Mouse (Mus musculus) embryo, embryonic 10 days (tissue): ENCODE results near the gene Atg101.
A peak's percentile ranks its signal among the peaks of the same experiment; 100 is the strongest.

Experiments used
- DNase-seq: peaks from one replicate; pipeline ENCODE4 v3.0.0-alpha.2; 2015; ENCODE audit warnings: low spot score

The Atg101 gene

DNA sequence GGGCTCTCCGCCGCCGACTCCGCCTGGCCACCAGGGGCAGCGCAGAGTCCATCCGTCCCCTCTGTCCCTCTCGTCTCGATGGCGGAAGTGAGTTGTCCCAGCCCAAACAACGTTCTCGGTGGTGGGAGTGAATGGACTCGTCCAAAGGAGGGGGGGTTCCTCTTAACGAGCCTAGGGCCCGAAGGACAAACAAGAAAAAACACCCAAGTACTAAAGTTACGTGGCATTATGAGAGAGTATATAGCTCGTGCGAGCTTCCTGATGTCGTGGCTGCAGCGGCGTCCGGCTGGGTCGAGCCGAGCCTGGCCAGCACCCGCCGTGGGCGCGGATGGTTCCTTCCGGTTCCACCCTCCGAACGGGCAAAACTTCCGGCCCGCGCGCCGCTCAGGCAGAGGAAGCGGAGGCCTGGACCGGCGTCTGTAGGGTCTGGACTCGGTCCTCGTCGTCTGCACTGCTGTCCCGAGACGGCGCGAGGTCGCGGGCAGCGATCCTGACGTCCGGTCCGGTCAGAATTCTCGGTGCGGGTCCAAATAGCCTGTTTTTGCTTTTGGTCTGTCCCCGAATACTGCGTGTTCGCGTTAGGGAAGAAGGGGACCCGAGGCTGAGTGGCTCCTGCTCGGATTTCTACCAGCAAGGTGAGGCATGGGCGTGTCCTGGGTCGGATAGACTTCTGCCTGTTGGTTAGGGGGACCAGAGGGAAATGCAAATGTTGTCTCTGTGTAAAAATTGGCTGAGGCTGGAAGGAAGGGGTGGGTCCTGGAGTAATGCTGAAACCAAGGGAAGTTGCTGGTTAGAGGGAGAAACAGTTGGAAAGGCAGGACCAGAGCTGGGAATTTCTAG is at the start of gene Atg101:
TSS of gene Atg101 (plus strand) at position 362 of the 840 bp plus-strand sequence.
- peak; percentile 94 for DNase-seq

DNA sequence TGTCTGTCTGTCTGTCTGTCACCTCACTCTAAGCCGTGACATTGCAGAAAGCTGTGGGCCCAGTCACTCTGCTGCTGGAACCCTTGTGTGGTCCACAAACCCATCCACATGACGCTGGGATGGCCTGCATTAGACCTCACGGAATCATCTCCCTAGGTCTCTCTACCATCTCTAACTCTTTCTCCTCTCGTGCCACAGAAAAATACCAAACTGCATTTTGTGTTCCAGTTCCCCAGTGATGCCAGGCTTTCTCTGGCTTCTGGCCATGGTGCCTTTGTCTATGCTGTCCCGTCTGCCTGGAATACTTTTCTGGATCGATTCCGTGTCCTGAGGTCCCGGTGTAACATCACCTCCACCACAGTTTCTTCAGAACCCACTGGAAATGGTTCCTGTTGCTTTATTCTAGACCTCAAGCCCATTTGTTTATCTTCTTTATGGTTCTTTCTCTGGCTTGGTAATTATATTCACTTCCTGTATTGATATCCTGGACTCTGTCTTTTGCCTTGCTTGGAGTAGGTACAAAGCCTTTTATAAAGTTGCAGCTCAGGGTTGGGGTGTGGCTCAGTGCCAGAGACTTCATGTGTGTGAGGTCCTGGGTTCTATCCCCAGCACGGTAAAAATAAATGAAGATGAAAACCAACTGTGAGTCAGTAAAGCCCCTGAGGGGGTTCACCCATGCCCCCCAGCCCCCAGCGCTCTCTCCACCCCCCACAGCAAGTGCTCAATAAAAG is 49.3 kb upstream of the Atg101 start:
- no peak for DNase-seq

DNA sequence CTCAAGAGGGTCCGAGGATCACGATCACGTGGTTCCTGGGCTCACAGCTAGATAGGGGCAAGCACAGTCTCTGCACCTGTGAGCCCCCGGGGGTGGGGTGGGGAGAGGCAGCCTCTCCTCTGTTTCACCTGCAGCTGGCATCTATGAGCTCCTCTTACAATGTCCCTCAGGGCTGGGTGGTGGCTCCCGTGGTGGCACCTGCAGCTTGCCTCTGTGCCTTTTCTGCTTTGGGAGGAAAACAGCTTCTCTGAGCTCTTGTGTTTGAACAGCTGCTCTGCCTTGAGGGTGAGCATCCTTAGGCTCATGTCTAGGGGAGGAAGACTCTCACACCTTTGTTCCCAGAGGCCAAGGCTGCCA is 48.8 kb upstream of the Atg101 start:
- no peak for DNase-seq

DNA sequence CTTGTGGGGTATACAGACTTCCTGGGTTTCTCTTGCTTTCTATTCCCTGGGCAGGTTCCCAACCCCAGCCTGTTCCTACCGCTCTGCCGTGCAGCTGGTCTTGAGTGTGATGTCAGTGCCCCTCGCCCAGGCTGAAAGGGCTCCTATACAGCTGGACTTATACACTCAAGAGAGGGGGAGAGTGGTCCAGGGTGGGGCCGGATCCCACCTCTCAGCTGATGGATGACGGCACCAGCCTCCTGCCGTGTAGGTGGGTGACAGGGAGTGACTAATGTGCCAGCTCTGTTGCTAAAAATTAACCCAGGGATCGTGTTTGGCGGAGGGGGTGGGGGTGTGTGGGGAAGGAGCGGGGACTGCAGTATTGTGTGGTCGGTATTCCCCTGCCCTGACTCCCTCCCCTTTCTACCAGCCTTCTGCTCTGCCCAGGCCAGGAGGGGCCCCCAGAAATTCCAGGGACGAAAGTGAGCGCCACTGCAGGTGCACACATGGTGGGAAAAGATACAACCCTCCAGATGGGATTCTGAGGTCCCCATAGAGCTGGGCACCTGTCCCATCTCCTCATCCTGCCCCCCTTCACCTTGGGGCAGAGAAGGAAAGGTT is 48.2 kb upstream of the Atg101 start:
- DNase-seq: no peak

DNA sequence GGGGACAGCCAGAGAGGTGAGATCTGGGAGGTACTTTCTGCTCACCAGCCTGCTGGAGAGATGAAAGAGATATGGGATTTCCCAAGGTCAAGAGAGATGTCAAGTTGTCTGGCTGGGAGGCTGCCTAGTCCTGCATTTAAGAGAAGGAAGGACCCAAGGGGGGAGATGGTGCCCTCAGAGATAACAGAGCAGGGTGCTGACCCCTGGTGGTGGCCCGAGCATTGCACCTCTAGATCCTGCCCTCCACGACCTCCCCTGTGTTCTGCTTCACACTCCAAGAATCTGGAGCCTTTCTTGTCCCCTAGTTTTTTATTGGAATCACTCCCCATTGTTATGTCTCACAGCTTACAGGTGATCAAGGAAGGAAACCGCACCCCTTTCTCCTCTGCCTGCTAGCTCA is 47.2 kb upstream of the Atg101 start:
- DNase-seq: peak; percentile 75

DNA sequence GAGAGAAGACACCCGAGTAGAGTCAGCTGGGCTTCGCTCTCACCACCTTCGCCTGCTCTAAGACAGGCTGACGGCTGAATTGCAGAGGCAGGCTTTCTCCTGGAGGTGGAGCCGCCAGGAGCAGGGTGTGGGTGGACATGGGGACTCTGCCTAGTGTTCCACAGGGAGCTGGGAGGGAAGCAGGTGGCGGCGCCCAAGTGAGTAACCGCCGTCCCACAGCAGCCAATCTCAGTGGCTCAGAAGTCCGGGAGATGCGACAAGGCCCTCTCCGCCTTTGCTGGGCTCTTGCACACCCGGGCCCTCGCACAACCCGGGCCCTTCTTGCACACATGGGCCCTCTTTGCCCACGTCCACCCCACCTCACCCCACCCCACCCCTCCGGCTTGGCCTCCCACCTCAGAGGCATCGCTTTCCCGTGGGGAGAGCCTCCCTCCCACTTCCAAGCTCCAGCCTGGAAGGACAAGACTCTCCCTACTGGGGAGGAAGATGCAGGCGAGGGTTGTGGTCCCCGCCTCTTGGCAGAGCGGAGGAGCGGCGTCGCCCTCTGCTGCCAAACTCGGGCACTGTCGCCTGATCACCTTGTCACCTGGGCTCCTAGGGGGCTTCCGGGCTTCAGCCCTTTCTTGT is 45.1 kb upstream of the Atg101 start:
- DNase-seq: peak; percentile 84

DNA sequence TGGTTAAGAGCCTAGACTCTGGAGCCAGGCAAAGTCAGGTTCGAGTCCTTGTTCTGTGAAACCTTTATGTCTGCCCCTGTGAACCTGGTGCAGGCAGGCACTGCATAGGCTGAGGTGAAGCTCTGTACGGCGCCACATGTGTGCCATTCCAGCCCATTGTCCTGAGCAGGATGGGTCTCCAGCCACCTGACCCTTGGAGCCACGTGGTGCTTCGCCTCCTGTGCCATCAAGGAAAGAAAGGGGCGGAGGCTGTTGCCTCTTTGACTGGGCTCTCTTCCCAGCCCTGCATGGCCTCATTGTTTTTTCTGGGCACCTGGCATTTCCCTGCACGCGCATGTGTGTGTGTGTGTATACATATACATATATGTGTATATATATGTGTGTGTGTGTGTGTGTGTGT is 44.3 kb upstream of the Atg101 start:
- DNase-seq: no peak

DNA sequence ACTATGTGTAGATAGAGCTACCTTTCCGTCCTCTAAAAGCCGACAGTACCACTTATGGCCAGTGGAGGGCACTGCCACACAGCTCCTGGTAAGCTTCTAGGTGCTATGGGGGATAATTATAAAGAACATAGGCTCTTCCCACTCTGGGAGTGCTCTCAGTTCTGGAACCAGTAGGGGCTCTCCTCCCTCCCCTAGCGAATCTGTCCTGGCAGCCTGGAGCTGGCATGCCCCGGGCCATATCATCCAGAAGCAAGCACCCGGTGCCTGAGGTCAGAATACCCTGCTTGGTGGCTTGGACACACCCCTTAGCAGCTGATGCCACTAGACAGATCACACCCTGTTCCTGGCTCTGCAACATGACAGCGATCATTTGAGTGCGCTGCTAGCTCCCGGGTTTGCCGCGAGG is 43.3 kb upstream of the Atg101 start:
- peak; percentile 89 for DNase-seq

DNA sequence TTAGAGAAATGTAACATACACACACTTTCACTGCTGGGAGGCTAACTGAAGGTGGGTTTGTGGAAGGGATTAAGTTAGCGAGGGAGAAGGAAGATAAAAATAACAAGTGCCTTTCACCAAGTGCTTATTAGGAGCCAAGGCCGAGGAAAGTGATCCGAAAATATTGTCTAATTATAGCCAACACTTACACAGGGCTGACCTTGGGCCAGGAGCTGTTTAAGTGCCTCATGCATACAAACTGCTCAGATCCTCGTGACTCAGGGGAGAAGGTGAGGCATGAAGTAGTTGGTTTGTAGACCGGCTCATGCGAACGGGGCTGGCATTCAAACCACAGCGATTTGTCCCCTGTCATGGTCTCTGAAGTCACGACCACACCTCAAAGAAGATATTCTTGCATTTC is 42.8 kb upstream of the Atg101 start:
- no peak for DNase-seq

DNA sequence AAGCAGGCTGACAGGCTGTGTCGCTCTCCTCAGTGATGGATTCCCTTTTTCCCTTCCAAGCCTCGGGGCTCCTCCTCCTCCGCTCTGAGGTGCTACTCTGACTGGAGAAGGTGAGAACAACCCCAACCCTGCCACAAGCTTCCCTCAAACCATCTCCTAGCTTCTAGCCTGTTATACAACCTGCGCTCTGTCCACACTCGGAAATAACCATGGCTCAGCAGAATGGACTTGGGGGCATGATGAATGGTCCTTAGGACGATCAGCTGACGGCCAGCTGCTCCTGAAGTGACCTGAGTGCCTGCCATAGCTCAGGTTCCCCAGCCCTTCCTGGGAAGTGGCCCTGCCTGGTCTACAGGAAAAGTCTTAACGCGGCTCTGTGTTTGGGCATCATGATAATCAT is 42.2 kb upstream of the Atg101 start:
- DNase-seq: no peak

DNA sequence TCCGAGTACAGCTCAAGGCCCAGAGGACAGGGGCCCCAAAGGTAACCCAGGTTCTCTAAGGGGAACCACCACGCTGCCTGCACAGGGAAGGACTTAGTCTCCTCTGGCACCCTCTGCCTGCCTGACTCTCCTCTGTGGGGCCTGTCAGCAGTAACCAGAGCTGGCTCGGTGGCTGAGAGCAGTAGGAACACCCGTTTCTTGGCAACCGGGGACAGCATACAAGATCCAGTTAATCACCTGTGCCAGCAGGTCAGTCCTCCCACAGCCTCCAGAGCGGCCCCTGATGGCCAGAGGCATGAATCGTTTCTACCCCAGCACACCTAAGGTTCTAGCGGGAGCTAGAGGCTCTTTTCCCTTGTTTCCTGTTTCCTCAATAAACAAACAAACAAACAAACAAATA is 41.4 kb upstream of the Atg101 start:
- DNase-seq: peak; percentile 63

DNA sequence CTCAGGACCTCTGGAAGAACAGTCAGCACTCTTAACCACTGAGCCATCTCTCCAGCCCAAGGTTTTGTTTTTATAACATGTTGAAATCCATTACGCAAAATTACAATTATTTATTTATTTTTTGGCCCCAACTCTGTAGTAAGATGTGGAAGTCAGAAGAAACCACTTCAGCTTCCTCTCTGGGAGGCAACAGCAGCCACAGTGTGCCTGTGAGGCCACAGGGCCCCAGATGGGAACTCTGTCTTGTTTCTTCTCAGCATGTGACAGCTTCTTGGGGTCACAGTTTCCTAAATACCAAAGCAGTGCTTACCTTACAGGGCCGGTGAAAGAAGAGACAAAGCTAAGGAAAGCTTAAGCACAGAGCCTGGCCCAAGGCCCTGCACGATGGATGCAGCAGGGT is 40.1 kb upstream of the Atg101 start:
- DNase-seq: no peak

DNA sequence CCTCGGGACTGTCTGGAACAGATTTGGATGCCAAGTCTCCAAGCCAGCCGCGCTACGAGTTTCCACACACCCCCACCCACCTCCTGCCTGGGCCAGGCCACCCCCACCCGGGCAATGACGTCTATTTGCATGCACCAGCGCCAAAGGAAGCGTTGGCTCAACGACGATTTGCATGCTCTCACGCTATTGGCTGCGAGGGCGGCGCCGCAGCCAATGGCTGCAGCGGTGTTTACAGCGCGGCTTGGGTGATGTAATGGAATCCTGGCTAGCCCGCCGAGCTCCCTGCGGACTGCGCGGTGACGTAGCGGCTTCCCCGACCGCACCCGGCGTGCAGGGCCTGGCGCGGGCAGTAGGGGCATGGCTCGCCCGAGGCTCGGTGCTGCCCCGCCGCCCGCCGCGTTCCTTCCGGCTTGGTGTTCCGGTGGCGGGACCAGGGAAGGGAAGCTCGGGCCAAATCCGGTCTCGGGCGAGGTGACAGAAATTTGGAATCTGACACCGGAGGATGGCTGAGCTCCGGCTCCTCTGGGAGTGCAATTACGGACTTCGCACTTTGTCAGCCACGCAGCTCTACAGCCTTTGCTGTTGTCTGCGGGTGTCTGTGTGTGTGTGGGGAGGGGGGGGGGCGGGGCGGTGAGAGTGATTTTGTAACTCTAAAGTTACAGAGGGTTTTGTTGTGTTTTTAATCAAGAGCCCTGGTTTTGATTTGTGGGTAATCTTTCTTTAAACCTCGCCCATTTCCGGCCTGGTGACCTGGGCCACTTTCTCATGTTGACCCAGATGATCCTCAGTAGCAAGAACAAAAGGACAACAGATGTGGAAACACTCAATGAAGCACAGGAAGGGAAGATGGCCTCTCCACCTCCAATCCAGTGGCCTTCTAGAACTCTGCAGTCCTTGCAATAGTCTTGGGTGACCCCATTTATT is 37.6 kb upstream of the Atg101 start:
- DNase-seq: peak; percentile 99

DNA sequence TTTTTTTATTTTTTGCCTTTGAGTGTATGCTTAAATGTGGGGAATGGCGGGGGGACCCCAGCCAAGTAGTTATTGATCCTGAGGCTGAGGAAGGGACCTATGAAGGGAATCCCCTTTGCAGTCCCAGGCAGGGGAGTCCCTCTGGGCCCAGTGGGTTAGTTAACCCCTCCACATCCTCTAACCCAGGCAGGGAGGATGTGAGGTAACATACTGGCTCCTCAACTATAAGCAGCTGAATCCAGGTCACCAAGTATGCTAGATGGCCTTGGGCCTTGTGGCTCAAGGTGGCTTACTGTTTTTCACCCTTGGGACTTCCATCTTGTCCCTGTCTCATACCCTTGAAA is 36.9 kb upstream of the Atg101 start:
- DNase-seq: no peak

DNA sequence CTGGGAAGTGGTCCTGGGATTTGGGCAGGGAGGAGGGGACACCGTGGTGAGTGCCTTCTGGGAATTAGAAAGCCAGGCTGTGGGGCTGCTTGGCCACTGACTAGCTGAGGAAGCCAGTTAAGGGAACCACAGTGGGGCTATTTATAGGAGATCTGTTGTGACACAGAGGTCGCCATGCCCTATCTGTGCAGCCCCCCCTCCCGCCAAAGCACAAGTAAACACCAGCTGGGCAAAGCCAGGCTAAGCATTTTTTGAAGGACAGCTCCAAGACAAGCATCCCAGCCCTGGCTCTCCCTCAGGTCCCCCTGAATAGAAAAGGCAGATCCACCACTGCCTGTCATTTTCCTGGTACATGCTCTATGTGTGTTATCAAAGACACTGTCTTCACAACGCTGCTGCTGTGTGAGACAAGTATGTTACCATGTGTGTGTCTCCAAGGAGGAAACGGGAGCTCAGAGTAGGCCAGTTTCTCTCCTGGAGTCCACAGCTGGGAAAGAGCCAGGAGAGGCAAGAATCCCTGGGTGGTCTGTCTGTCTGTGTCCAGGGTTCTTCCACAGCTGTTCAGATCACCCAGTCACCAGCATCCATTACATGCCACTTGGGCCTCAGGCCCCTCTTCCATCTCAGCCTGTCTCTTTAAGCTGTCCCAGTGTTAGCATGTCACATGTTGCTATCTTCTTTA is 35.9 kb upstream of the Atg101 start:
- DNase-seq: no peak

DNA sequence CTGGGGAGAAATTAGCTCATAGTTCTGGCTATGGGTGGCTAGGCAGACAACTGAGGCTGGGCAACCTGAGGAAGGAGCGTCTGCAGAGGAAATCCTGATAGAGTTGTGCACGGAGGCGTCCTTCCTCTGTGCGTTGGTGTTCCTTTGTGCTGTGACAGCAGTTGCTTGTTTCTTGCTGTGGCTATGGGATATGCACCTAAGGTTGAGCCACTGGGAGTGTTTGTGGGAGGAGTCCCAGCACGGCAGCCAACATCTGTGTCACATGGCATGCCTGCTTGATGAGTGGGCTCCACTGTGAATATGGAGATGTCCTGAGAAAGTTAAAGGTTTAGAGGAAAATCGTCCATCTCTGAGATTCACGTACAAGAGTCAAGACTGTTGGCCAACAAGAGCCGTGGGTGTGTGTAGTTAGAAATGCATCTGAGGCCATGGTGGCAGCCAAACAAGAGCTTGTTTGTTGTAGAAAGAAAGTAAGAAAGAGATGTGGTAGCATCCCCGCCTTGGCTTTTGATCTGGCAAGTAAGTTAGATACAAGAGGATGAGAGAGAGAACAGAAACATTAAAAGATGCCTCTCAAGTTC is 33.8 kb upstream of the Atg101 start:
- DNase-seq: no peak

DNA sequence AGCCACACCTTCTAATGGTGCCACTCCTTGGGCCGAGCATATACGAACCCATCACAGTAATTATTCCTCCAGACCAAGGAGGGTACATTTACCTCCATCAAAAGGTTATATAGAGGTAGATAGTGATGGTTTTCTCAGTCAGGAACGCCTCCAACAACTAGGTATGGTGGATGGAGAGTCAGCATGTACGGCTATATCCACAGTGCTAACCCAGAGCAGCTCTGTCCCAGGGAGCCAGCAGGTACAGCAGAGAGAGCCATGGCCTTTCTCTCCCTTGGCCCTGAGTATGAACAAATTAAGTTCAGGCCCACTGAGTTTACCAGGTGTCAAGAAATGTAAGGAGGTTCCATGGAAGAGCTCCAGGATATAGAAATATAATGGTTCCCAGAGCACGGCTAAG is 32.1 kb upstream of the Atg101 start:
- DNase-seq: no peak

DNA sequence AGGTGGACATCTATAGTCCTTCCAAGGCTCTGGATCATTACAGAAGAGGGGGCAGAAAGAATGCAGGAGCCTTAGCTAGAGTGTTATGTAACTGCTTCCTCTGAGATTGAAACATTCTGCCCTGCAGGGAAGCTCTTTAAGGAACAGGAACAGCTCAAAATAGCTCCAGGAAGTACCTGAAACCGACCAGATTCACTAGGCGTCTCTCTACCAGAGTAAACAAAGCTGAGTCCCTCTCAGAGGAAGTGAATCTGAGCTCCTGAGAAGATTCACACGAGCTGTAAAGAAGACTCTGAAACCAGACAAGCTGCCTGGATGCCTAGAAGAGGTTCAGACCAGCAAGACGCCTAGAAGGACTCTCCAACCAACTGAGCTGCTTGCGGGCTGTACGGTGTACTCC is 31.5 kb upstream of the Atg101 start:
- DNase-seq: no peak

DNA sequence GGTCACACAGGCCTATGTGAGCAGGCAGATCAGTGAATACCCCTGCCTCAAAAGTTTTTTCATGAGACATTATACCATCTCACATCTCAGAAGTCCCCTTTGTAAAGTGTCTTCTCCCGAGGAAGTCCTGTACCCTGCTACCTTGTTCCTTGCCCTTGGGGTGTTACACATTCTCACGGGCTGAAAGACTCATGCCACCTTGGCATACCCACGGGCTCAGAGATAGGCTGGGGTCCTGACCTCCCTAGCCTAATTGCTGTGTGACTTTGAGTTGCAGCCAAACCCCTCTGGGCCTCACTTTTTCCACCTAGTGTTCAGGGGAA is 30.5 kb upstream of the Atg101 start:
- DNase-seq: no peak

DNA sequence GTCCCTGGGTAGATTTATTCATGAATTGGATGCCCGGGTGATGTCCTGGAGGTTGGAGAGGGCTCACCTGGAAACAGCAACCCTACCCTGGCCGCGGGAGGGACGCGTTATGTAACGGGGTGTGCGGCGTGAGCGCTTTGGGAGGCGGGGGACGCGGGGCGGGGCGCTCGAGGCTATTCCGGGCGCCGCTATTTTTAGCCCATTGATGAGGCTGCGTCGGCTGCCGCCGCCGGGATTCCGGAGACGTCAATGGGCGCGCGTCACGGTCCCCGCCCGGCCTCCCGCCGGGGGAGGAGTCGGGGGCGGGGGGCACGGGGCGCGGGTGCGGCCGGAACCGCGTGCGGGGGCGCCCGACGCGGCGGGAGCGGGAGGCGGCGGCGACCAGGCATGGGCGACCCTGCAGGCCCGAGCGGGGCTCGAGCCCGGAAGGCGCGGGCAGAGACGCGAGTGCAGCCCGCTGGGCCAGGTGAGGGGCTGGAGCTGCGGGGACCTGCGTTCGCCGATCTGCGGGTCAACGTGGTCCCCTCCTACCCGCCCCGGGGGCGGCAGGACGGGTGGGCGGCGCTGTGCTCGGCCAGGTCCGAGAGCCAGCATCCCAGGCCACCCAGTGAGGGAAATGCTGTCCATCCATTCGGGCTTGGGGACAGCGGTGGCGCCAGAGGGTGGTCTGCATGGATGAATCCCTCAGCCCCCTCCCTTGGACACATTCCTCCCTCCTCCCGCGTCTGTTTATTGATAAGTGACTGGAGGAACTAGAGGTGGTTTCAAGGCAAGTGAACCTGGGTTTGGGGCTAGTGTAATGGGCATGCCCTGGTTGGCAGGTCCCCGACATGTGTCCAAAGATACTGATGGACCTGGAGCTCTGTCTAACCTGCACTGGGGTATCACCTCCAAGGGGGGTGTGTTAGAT is 29.9 kb upstream of the Atg101 start, which contains the start of gene Nr4a1:
TSS of gene Nr4a1 (plus strand) at position 384 of the 910 bp plus-strand sequence.
- DNase-seq: peak; percentile 70
